8 mouse cellular contexts compared by ENCODE assay signal in the genomic region with DNA sequence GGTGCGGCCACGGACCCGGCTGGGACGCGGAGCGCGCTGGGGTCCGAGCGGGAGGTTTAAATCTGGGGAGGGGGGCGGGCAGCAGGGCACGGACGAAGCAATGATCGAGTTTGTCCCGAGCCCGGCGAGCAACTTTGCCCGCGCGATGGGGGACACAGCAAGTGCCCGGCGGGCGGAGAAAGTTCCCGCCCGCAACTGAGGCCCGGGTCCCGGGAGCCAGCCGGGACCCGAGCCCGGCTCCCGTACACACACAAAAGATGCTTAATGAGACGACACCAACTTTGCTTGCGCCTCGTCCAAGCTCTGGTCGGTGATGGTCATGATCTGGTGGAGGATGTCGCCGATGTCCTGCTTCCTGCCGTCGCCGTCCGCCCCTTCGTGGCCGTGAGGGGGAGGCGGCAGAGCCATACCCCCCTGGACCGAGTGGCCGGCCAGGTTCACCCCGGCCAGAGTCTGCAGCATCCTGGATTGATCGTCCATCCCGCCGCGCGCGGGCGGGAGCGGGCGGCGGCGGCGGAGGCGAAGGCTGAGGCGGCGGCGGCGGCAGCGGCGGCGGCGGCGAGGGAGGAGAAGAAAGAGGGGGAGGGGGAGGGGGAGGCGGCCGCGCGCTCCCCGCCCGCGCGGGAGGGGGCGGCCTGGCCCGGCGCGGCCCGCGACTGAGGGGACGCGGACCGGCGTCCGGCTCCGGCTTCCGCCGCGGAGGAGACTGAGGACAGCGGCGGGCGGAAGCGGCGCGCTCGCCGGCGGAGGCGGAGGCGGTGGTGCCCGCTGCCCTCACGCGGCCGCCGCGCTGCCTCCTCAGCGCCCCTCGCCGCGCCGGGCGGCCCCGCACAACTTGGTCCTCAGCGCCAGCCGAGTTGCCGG. TPM values are rescaled to one million over a fixed set of nuclear protein-coding genes. Genes with fewer than 3 reads are reported as not detected.
DNase-seq lines count a peak whose midpoint lies in the region; ATAC-seq and TF ChIP-seq lines count a peak whose summit lies in the region.

No protein-coding gene starts in this region.

- H3K4me2 ChIP-seq in forebrain, embryonic 12.5 days = peak overlapping the region; percentile 95
- peak overlapping the region; percentile 70 for H3K4me2 ChIP-seq in hindbrain, embryonic 12.5 days (replicated peaks)
- peak overlapping the region; percentile 67 for H3K4me2 ChIP-seq in midbrain, embryonic 11.5 days

- TF ChIP-seq CTCF in small intestine, adult 2 months (IDR thresholded peaks at IDR 0.05; ENCODE audit: extremely low read depth, insufficient read length, insufficient replicate concordance, low read depth, low read length) = no peak

- no peak; the same call in 1 of the 2 replicates for TF ChIP-seq POLR2A in small intestine, adult 2 months (IDR thresholded peaks at IDR 0.05; ENCODE audit: low read depth, low read length)

- H3K9ac ChIP-seq in forebrain, embryonic 12.5 days = peak overlapping the region; percentile 98
- H3K9ac ChIP-seq in hindbrain, embryonic 12.5 days = peak overlapping the region; percentile 100
- H3K9ac ChIP-seq in midbrain, embryonic 11.5 days (ENCODE audit: low read length) = peak overlapping the region; percentile 98

- H3K36me3 ChIP-seq in forebrain, embryonic 12.5 days (replicated peaks) = no peaks in the 10 kb centered on the region
- H3K36me3 ChIP-seq in hindbrain, embryonic 12.5 days = no peaks in the 10 kb centered on the region
- H3K36me3 ChIP-seq in limb, embryonic 10.5 days = no peaks in the 10 kb centered on the region
- no peaks in the 10 kb centered on the region for H3K36me3 ChIP-seq in midbrain, embryonic 11.5 days (ENCODE audit: control insufficient read depth, insufficient read depth, low read length)
- no peaks in the 10 kb centered on the region for H3K36me3 ChIP-seq in small intestine, adult 2 months (ENCODE audit: control insufficient read depth, insufficient read depth, low read length)

- H3K27ac ChIP-seq in brown adipose tissue, adult 24 weeks (replicated peaks; ENCODE audit: low read depth, low read length) = peak overlapping the region; percentile 43; the same call in 1 of the 2 replicates
- H3K27ac ChIP-seq in forebrain, embryonic 12.5 days = peak overlapping the region; percentile 99
- H3K27ac ChIP-seq in hindbrain, embryonic 12.5 days = peak overlapping the region; percentile 100
- peak overlapping the region; percentile 99 for H3K27ac ChIP-seq in limb, embryonic 10.5 days
- peak overlapping the region; percentile 99 for H3K27ac ChIP-seq in midbrain, embryonic 11.5 days (ENCODE audit: low read depth, low read length)
- peak overlapping the region; percentile 64 for H3K27ac ChIP-seq in small intestine, adult 2 months (ENCODE audit: insufficient read depth, low read depth, low read length)

- no peaks in the 10 kb centered on the region; the same call in 1 of the 2 replicates for H3K4me1 ChIP-seq in brown adipose tissue, adult 24 weeks (ENCODE audit: control insufficient read depth, insufficient read depth, insufficient read length, low read length)
- H3K4me1 ChIP-seq in forebrain, embryonic 12.5 days = peaks cover 30% of the 10 kb centered on the region
- peaks cover 19% of the 10 kb centered on the region for H3K4me1 ChIP-seq in hindbrain, embryonic 12.5 days
- H3K4me1 ChIP-seq in limb, embryonic 10.5 days = peaks cover 42% of the 10 kb centered on the region
- H3K4me1 ChIP-seq in midbrain, embryonic 11.5 days (ENCODE audit: control insufficient read depth, insufficient read depth, low read length) = peaks cover 19% of the 10 kb centered on the region
- H3K4me1 ChIP-seq in small intestine, adult 2 months (ENCODE audit: control insufficient read depth, insufficient read depth, insufficient read length, low read length) = no peaks in the 10 kb centered on the region; the same call in 1 of the 2 replicates

- H3K4me3 ChIP-seq in brown adipose tissue, adult 24 weeks (ENCODE audit: insufficient read depth, low read depth, low read length) = peak overlapping the region; percentile 92
- H3K4me3 ChIP-seq in forebrain, embryonic 12.5 days (replicated peaks) = peak overlapping the region; percentile 84
- peak overlapping the region; percentile 97 for H3K4me3 ChIP-seq in hindbrain, embryonic 12.5 days
- H3K4me3 ChIP-seq in limb, embryonic 10.5 days = peak overlapping the region; percentile 92
- H3K4me3 ChIP-seq in midbrain, embryonic 11.5 days (ENCODE audit: low read depth, low read length) = peak overlapping the region; percentile 93
- H3K4me3 ChIP-seq in small intestine, adult 2 months (ENCODE audit: low read depth, low read length) = peak overlapping the region; percentile 83

- peak; percentile 49 for ATAC-seq in forebrain, embryonic 12.5 days (ENCODE audit: low FRiP score)
- ATAC-seq in hindbrain, embryonic 12.5 days (ENCODE audit: low FRiP score) = peak; percentile 29
- ATAC-seq in midbrain, embryonic 11.5 days (ENCODE audit: low FRiP score) = peak; percentile 34
- ATAC-seq in megakaryocyte-erythroid progenitor cell, adult 5-6 weeks (replicated peaks; ENCODE audit: low FRiP score, low TSS enrichment, poor library complexity, severe bottlenecking) = no peak

- peaks cover 18% of the 10 kb centered on the region; the same call in 1 of the 2 replicates for H3K27me3 ChIP-seq in forebrain, embryonic 12.5 days
- no peaks in the 10 kb centered on the region for H3K27me3 ChIP-seq in hindbrain, embryonic 12.5 days
- peaks cover 12% of the 10 kb centered on the region for H3K27me3 ChIP-seq in limb, embryonic 10.5 days (ENCODE audit: low read depth, poor library complexity, severe bottlenecking)
- H3K27me3 ChIP-seq in midbrain, embryonic 11.5 days (ENCODE audit: control insufficient read depth, insufficient read depth, low read length) = no peaks in the 10 kb centered on the region
- no peaks in the 10 kb centered on the region for H3K27me3 ChIP-seq in small intestine, adult 2 months (ENCODE audit: control insufficient read depth, insufficient read depth, low read length)

- peak; percentile 78 for DNase-seq in NIH3T3 (ENCODE audit: low read depth)
- peak; percentile 78 for DNase-seq in limb, embryonic 10.5 days (ENCODE audit: low spot score)
- peak; percentile 94 for DNase-seq in midbrain, embryonic 11.5 days (ENCODE audit: low spot score, missing footprints)

- H3K9me3 ChIP-seq in forebrain, embryonic 12.5 days = no peaks in the 10 kb centered on the region
- no peaks in the 10 kb centered on the region for H3K9me3 ChIP-seq in hindbrain, embryonic 12.5 days (replicated peaks)
- no peaks in the 10 kb centered on the region for H3K9me3 ChIP-seq in limb, embryonic 10.5 days (replicated peaks)
- no peaks in the 10 kb centered on the region for H3K9me3 ChIP-seq in midbrain, embryonic 11.5 days (ENCODE audit: control insufficient read depth, low read length)

- under 1% methylated on average over 87 of the region's 118 CpGs for WGBS in forebrain, embryonic 12.5 days
- under 1% methylated on average over 75 of the region's 118 CpGs for whole genome bisulfite sequencing in hindbrain, embryonic 12.5 days
- 2% methylated on average over 74 of the region's 118 CpGs for WGBS in limb, embryonic 10.5 days
- WGBS in midbrain, embryonic 11.5 days = under 1% methylated on average over 83 of the region's 118 CpGs
- 2% methylated on average over 96 of the region's 118 CpGs for WGBS in small intestine, adult 2 months

RNA-seq across cellular contexts. Expression of a gene that starts 1.3 kb away (rescaled TPM):
- 3.8 and 4.0 TPM in 2 replicates for polyA plus RNA-seq in brown adipose tissue, adult 24 weeks (2012; ENCODE audit: insufficient read depth, insufficient read length, missing spikeins)
- 59.1 and 61.0 TPM in 2 replicates for polyA plus RNA-seq in forebrain, embryonic 12.5 days (2016; fragmentation: Nextera tagmentation; extraction: Ambion mirVana)
- 106 and 111 TPM in 2 replicates for polyA plus RNA-seq in hindbrain, embryonic 12.5 days (2016; fragmentation: Nextera tagmentation; extraction: Ambion mirVana)
- polyA plus RNA-seq in limb, embryonic 10.5 days (2016; fragmentation: Nextera tagmentation; extraction: Ambion mirVana) = 30.0 and 31.9 TPM in 2 replicates
- 59.3 and 63.8 TPM in 2 replicates for polyA plus RNA-seq in midbrain, embryonic 11.5 days (2014; fragmentation: Nextera tagmentation; extraction: Ambion mirVana)
- polyA plus RNA-seq in small intestine, adult 2 months (2012; rRNA removed) = 3.5 and 3.9 TPM in 2 replicates
- 8.3 and 10.2 TPM in 2 replicates for total RNA-seq in megakaryocyte-erythroid progenitor cell, adult 5-6 weeks (2014; fragmentation: Nextera tagmentation)
- total RNA-seq in megakaryocyte-erythroid progenitor cell, adult 5-6 weeks (2017) = 4.8 and 12.8 TPM in 2 replicates

RNA-seq across cellular contexts. Expression of a gene that starts 34.9 kb away (rescaled TPM):
- polyA plus RNA-seq in brown adipose tissue, adult 24 weeks (2012; ENCODE audit: insufficient read depth, insufficient read length, missing spikeins) = 40.6 and 66.5 TPM in 2 replicates
- 109 and 110 TPM in 2 replicates for polyA plus RNA-seq in forebrain, embryonic 12.5 days (2016; fragmentation: Nextera tagmentation; extraction: Ambion mirVana)
- 109 and 110 TPM in 2 replicates for polyA plus RNA-seq in hindbrain, embryonic 12.5 days (2016; fragmentation: Nextera tagmentation; extraction: Ambion mirVana)
- polyA plus RNA-seq in limb, embryonic 10.5 days (2016; fragmentation: Nextera tagmentation; extraction: Ambion mirVana) = 80.5 and 96.4 TPM in 2 replicates
- polyA plus RNA-seq in midbrain, embryonic 11.5 days (2014; fragmentation: Nextera tagmentation; extraction: Ambion mirVana) = 90.7 and 98.4 TPM in 2 replicates
- 23.3 and 52.5 TPM in 2 replicates for polyA plus RNA-seq in small intestine, adult 2 months (2012; rRNA removed)
- total RNA-seq in megakaryocyte-erythroid progenitor cell, adult 5-6 weeks (2014; fragmentation: Nextera tagmentation) = 28.2 and 37.8 TPM in 2 replicates
- 52.8 and 54.3 TPM in 2 replicates for total RNA-seq in megakaryocyte-erythroid progenitor cell, adult 5-6 weeks (2017)

Comparison
In these comparisons a context has a peak if more than half of its experiments do, and no peak if none do; other contexts are left out.
1. H3K27ac ChIP-seq: peak in every context shown above with its lines; median percentile 100 in hindbrain, embryonic 12.5 days; 99 in forebrain, embryonic 12.5 days; 99 in limb, embryonic 10.5 days; 99 in midbrain, embryonic 11.5 days; 64 in small intestine, adult 2 months; 43 in brown adipose tissue, adult 24 weeks.